Mouse (Mus musculus) bone marrow, adult 2 months (tissue): ENCODE data around the gene Siglecf.

Source experiments
- CTCF ChIP-seq: fragments of 200-500 bp; IDR thresholded peaks from 2 replicates; pipeline ENCODE4 v1.5.1; 2011; ENCODE audit warnings: low read length, control low read depth; ENCODE audit not compliant: control insufficient read depth, insufficient read depth
- POLR2A ChIP-seq: fragments of 200-500 bp; IDR thresholded peaks from 2 replicates; pipeline ENCODE4 v1.6.1; 2011; ENCODE audit warnings: low read depth, mild to moderate bottlenecking, control low read depth, low read length, borderline replicate concordance; ENCODE audit not compliant: control insufficient read depth

- TF ChIP-seq CTCF = no peak
- no peak for TF ChIP-seq POLR2A
Observed at GRCm38 (mm10) chr7:43362021-43362420, 10.9 kb downstream of the Siglecf start.
